Mouse (Mus musculus): Measurements from ENCODE around the gene Nanos3. TPM values are rescaled to one million over a fixed set of nuclear protein-coding genes. Genes with fewer than 3 reads are reported as not detected.

Nanos3 gene
- polyA plus RNA-seq, 1 experiment from 2014 or later = 9.4 TPM

- Histone ChIP-seq H3K4me3 (replicated peaks; ENCODE audit: low read depth, low read length) (no peak overlapping the region), H3K36me3 (ENCODE audit: control insufficient read depth, insufficient read depth, low read length) (no peaks in the 10 kb centered on the region; the same call in 1 of the 2 replicates), H3K27ac (replicated peaks; ENCODE audit: low read depth, low read length) (no peak overlapping the region), H3K4me2 (ENCODE audit: low read length) (no peak overlapping the region), H3K4me1 (ENCODE audit: control insufficient read depth, insufficient read depth, low read length) (no peaks in the 10 kb centered on the region), H3K27me3 (ENCODE audit: control insufficient read depth, insufficient read depth, low read length) (no peaks in the 10 kb centered on the region), H3K9ac (replicated peaks; ENCODE audit: low read length) (no peak overlapping the region), H3K9me3 (ENCODE audit: control insufficient read depth, low read length) (no peaks in the 10 kb centered on the region)
- 95% methylated on average over 4 of the region's 4 CpGs for WGBS
- no peak for DNase-seq
- ATAC-seq (ENCODE audit: low FRiP score, low TSS enrichment) = no peak
These were observed 27.4 kb downstream of the Nanos3 start for GRCm38 (mm10) chr8:84157620-84158019.

- Histone ChIP-seq H3K4me1 (ENCODE audit: control insufficient read depth, insufficient read depth, low read length) (peaks cover 6% of the 10 kb centered on the region; the same call in 1 of the 2 replicates), H3K9ac (replicated peaks; ENCODE audit: low read length) (no peak overlapping the region), H3K27ac (replicated peaks; ENCODE audit: low read depth, low read length) (no peak overlapping the region), H3K9me3 (ENCODE audit: control insufficient read depth, low read length) (no peaks in the 10 kb centered on the region), H3K36me3 (ENCODE audit: control insufficient read depth, insufficient read depth, low read length) (peaks cover 6% of the 10 kb centered on the region), H3K27me3 (ENCODE audit: control insufficient read depth, insufficient read depth, low read length) (no peaks in the 10 kb centered on the region), H3K4me3 (replicated peaks; ENCODE audit: low read depth, low read length) (no peak overlapping the region), H3K4me2 (ENCODE audit: low read length) (no peak overlapping the region)
- no peak for DNase-seq
- no peak for ATAC-seq (ENCODE audit: low FRiP score, low TSS enrichment)
- WGBS = 92% methylated on average over 3 of the region's 3 CpGs
These were observed 35.8 kb downstream of the Nanos3 start for GRCm38 (mm10) chr8:84149181-84149580.

GRCm38 (mm10) chr8:84148531-84148850 lies 36.5 kb downstream of the Nanos3 start:
- Histone ChIP-seq H3K27me3 (ENCODE audit: control insufficient read depth, insufficient read depth, low read length) (no peaks in the 10 kb centered on the region), H3K27ac (replicated peaks; ENCODE audit: low read depth, low read length) (no peak overlapping the region), H3K4me2 (ENCODE audit: low read length) (peak overlapping the region; percentile 88), H3K36me3 (ENCODE audit: control insufficient read depth, insufficient read depth, low read length) (peaks cover 12% of the 10 kb centered on the region), H3K9me3 (ENCODE audit: control insufficient read depth, low read length) (no peaks in the 10 kb centered on the region), H3K4me1 (ENCODE audit: control insufficient read depth, insufficient read depth, low read length) (peaks cover 6% of the 10 kb centered on the region; the same call in 1 of the 2 replicates), H3K4me3 (replicated peaks; ENCODE audit: low read depth, low read length) (peak overlapping the region; percentile 69), H3K9ac (replicated peaks; ENCODE audit: low read length) (no peak overlapping the region)
- DNase-seq (no peak), ATAC-seq (ENCODE audit: low FRiP score, low TSS enrichment) (no peak)
- 88% methylated on average over 5 of the region's 5 CpGs for WGBS

GRCm38 (mm10) chr8:84147769-84148530 lies 37.1 kb downstream of the Nanos3 start, which contains the start of the genes Cc2d1a and 4930432K21Rik:
TSS of gene Cc2d1a (minus strand) at chr8:84147936.
TSS of gene 4930432K21Rik (plus strand) at chr8:84148025.
- H3K27ac ChIP-seq (replicated peaks; ENCODE audit: low read depth, low read length) = no peak within 1 kb of the TSS; the same call in 1 of the 2 replicates
- peak within 1 kb of the TSS; percentile 69 for H3K4me3 ChIP-seq (replicated peaks; ENCODE audit: low read depth, low read length)
- peak within 1 kb of the TSS; percentile 76 for H3K9ac ChIP-seq (replicated peaks; ENCODE audit: low read length)
- H3K27me3 ChIP-seq (ENCODE audit: control insufficient read depth, insufficient read depth, low read length) = no peaks in the 10 kb centered on the region
- ATAC-seq (ENCODE audit: low FRiP score, low TSS enrichment) = peak; percentile 94
- peak within 1 kb of the TSS; percentile 88 for H3K4me2 ChIP-seq (ENCODE audit: low read length)
- no peaks in the 10 kb centered on the region for H3K9me3 ChIP-seq (ENCODE audit: control insufficient read depth, low read length)
- WGBS = 16% methylated on average over 49 of the region's 49 CpGs
- peaks cover 18% of the 10 kb centered on the region for H3K36me3 ChIP-seq (ENCODE audit: control insufficient read depth, insufficient read depth, low read length)
- DNase-seq = peak; percentile 98
- peaks cover 6% of the 10 kb centered on the region; the same call in 1 of the 2 replicates for H3K4me1 ChIP-seq (ENCODE audit: control insufficient read depth, insufficient read depth, low read length)

GRCm38 (mm10) chr8:84147324-84147766 lies 37.7 kb downstream of the Nanos3 start:
- Histone ChIP-seq H3K27me3 (ENCODE audit: control insufficient read depth, insufficient read depth, low read length) (no peaks in the 10 kb centered on the region), H3K4me2 (ENCODE audit: low read length) (peak overlapping the region; percentile 88), H3K36me3 (ENCODE audit: control insufficient read depth, insufficient read depth, low read length) (peaks cover 24% of the 10 kb centered on the region), H3K4me3 (replicated peaks; ENCODE audit: low read depth, low read length) (peak overlapping the region; percentile 69), H3K9me3 (ENCODE audit: control insufficient read depth, low read length) (no peaks in the 10 kb centered on the region), H3K9ac (replicated peaks; ENCODE audit: low read length) (peak overlapping the region; percentile 76), H3K27ac (replicated peaks; ENCODE audit: low read depth, low read length) (no peak overlapping the region), H3K4me1 (ENCODE audit: control insufficient read depth, insufficient read depth, low read length) (peaks cover 6% of the 10 kb centered on the region; the same call in 1 of the 2 replicates)
- peak; percentile 66 for ATAC-seq (ENCODE audit: low FRiP score, low TSS enrichment)
- 9% methylated on average over 14 of the region's 14 CpGs for WGBS
- DNase-seq = peak; percentile 28

- Histone ChIP-seq H3K27ac (replicated peaks; ENCODE audit: low read depth, low read length) (no peak overlapping the region), H3K9me3 (ENCODE audit: control insufficient read depth, low read length) (no peaks in the 10 kb centered on the region), H3K9ac (replicated peaks; ENCODE audit: low read length) (no peak overlapping the region), H3K4me3 (replicated peaks; ENCODE audit: low read depth, low read length) (no peak overlapping the region), H3K36me3 (ENCODE audit: control insufficient read depth, insufficient read depth, low read length) (peaks cover 50% of the 10 kb centered on the region), H3K4me2 (ENCODE audit: low read length) (no peak overlapping the region), H3K4me1 (ENCODE audit: control insufficient read depth, insufficient read depth, low read length) (peaks cover 6% of the 10 kb centered on the region; the same call in 1 of the 2 replicates), H3K27me3 (ENCODE audit: control insufficient read depth, insufficient read depth, low read length) (no peaks in the 10 kb centered on the region)
- DNase-seq = no peak
- ATAC-seq (ENCODE audit: low FRiP score, low TSS enrichment) = no peak
- WGBS = 95% methylated on average over 8 of the region's 8 CpGs
These were observed 40.3 kb downstream of the Nanos3 start for GRCm38 (mm10) chr8:84144636-84145245.

- H3K27ac ChIP-seq (replicated peaks; ENCODE audit: low read depth, low read length) = no peak overlapping the region
- ATAC-seq (ENCODE audit: low FRiP score, low TSS enrichment) (no peak), DNase-seq (no peak)
- no peak overlapping the region for H3K4me3 ChIP-seq (replicated peaks; ENCODE audit: low read depth, low read length)
- 92% methylated on average over 4 of the region's 4 CpGs for WGBS
- no peaks in the 10 kb centered on the region for H3K9me3 ChIP-seq (ENCODE audit: control insufficient read depth, low read length)
- no peak overlapping the region for H3K9ac ChIP-seq (replicated peaks; ENCODE audit: low read length)
- H3K4me1 ChIP-seq (ENCODE audit: control insufficient read depth, insufficient read depth, low read length) = no peaks in the 10 kb centered on the region
- no peak overlapping the region for H3K4me2 ChIP-seq (ENCODE audit: low read length)
- H3K27me3 ChIP-seq (ENCODE audit: control insufficient read depth, insufficient read depth, low read length) = no peaks in the 10 kb centered on the region
- peaks cover 88% of the 10 kb centered on the region for H3K36me3 ChIP-seq (ENCODE audit: control insufficient read depth, insufficient read depth, low read length)
These were observed 44.2 kb downstream of the Nanos3 start for GRCm38 (mm10) chr8:84140838-84141237.

GRCm38 (mm10) chr8:84137848-84138247 lies 47.2 kb downstream of the Nanos3 start:
- H3K4me3 ChIP-seq (replicated peaks; ENCODE audit: low read depth, low read length) = no peak overlapping the region
- H3K9ac ChIP-seq (replicated peaks; ENCODE audit: low read length) = no peak overlapping the region
- peaks cover 99% of the 10 kb centered on the region for H3K36me3 ChIP-seq (ENCODE audit: control insufficient read depth, insufficient read depth, low read length)
- H3K27me3 ChIP-seq (ENCODE audit: control insufficient read depth, insufficient read depth, low read length) = no peaks in the 10 kb centered on the region
- H3K4me1 ChIP-seq (ENCODE audit: control insufficient read depth, insufficient read depth, low read length) = no peaks in the 10 kb centered on the region
- DNase-seq (no peak), ATAC-seq (ENCODE audit: low FRiP score, low TSS enrichment) (no peak)
- no peak overlapping the region for H3K27ac ChIP-seq (replicated peaks; ENCODE audit: low read depth, low read length)
- WGBS = 96% methylated on average over 3 of the region's 3 CpGs
- no peaks in the 10 kb centered on the region for H3K9me3 ChIP-seq (ENCODE audit: control insufficient read depth, low read length)
- H3K4me2 ChIP-seq (ENCODE audit: low read length) = no peak overlapping the region

Measured in midbrain, embryonic 14.5 days (tissue).